Mouse (Mus musculus) heart, embryonic 11.5 days (tissue): ENCODE data around the gene Csk. TPM values are rescaled to one million over a fixed set of nuclear protein-coding genes. Genes with fewer than 3 reads are reported as not detected.
A peak's percentile ranks its signal among the peaks of the same experiment; 100 is the strongest.

Experiments used
- ATAC-seq: fragments of 200-750 bp; cut with Nextera tagmentation; replicated peaks from 2 replicates; pipeline ENCODE4 v1.8.0; 2017; ENCODE audit warnings: moderate library complexity; ENCODE audit not compliant: insufficient number of reproducible peaks, low FRiP score, low TSS enrichment
- H3K27ac ChIP-seq: fragments of 300-500 bp; sonication (generic); 2 replicates; pipeline ENCODE4 v1.5.1; 2014; ENCODE audit warnings: mild to moderate bottlenecking, low read depth, low read length
- H3K27me3 ChIP-seq: fragments of 300-500 bp; sonication (generic); 2 replicates; pipeline ENCODE4 v1.6.1; 2014; ENCODE audit warnings: mild to moderate bottlenecking, low read length, mixed read lengths; ENCODE audit not compliant: control insufficient read depth, insufficient read depth
- H3K36me3 ChIP-seq: fragments of 300-500 bp; sonication (generic); 2 replicates; pipeline ENCODE4 v1.6.1; 2014; ENCODE audit warnings: mild to moderate bottlenecking, low read length, moderate library complexity, mixed read lengths; ENCODE audit not compliant: control insufficient read depth, insufficient read depth
- H3K4me1 ChIP-seq: fragments of 300-500 bp; sonication (generic); 2 replicates; pipeline ENCODE4 v1.6.1; 2014; ENCODE audit warnings: low read length; ENCODE audit not compliant: control insufficient read depth, insufficient read depth
- H3K4me2 ChIP-seq: fragments of 300-500 bp; sonication (generic); 2 replicates; pipeline ENCODE4 v1.6.1; 2014; ENCODE audit warnings: mild to moderate bottlenecking, moderate library complexity
- H3K4me3 ChIP-seq: fragments of 300-500 bp; sonication (generic); 2 replicates; pipeline ENCODE4 v1.5.1; 2014; ENCODE audit warnings: low read depth, low read length
- H3K9ac ChIP-seq: fragments of 300-500 bp; sonication (generic); 2 replicates; pipeline ENCODE4 v1.6.1; 2014; ENCODE audit warnings: mild to moderate bottlenecking, low read depth, low read length, moderate library complexity
- H3K9me3 ChIP-seq: fragments of 300-500 bp; sonication (generic); replicated peaks from 2 replicates; pipeline ENCODE4 v1.6.1; 2016; ENCODE audit warnings: low read length; ENCODE audit not compliant: control insufficient read depth
- WGBS: fragments of 180-500 bp; shearing (Covaris S2); extraction: QIAGEN DNeasy Blood & Tissue Kit; methylation state at CpG from one replicate; pipeline ENCODE4 v1.1.7; 2014; ENCODE audit not compliant: insufficient replicate concordance; 5-methylcytosine and 5-hydroxymethylcytosine counted together
- polyA plus RNA-seq: library from polyadenylated mRNA; unstranded; fragments of >200 nt; fragmentation: Nextera tagmentation; extraction: Ambion mirVana; gene quantifications from 2 replicates; pipeline ENCODE4 v1.2.1, GENCODE M21; 2014

Csk gene
- polyA plus RNA-seq: 15.9 and 18.6 TPM in 2 replicates

DNA sequence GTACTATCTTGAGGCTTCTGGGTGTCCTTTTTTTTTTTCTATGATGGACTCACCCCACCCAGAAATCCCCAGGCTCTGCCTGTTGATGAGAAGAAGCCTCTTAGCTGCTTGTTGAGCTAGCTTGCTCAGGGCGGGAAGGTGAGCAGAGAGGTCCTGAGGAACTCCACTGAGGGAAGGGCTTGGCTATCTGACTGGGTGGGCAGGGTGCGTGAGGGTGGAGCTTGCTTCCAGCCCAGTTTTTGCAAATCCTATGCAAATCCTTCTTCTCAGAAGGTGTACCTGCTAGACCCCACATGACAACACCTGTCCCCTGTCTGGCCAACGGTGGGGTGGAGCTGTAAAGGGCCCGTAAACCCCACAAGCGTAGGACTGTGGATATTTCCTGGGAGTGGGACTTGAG, at the start of gene Csk:
Gene Csk, minus strand, starts transcription at position 349 of the 400 bp plus-strand sequence.
- Histone ChIP-seq H3K27ac (no peak within 1 kb of the TSS), H3K4me1 (peaks cover 13% of the 10 kb centered on the region; the same call in 1 of the 2 replicates), H3K9me3 (no peaks in the 10 kb centered on the region), H3K4me2 (no peak within 1 kb of the TSS), H3K9ac (peak within 1 kb of the TSS; percentile 43; the same call in 1 of the 2 replicates), H3K4me3 (no peak within 1 kb of the TSS), H3K36me3 (no peaks in the 10 kb centered on the region), H3K27me3 (peaks cover 20% of the 10 kb centered on the region)
- WGBS: 42% methylated on average over 5 of the region's 5 CpGs
- ATAC-seq: no peak

DNA sequence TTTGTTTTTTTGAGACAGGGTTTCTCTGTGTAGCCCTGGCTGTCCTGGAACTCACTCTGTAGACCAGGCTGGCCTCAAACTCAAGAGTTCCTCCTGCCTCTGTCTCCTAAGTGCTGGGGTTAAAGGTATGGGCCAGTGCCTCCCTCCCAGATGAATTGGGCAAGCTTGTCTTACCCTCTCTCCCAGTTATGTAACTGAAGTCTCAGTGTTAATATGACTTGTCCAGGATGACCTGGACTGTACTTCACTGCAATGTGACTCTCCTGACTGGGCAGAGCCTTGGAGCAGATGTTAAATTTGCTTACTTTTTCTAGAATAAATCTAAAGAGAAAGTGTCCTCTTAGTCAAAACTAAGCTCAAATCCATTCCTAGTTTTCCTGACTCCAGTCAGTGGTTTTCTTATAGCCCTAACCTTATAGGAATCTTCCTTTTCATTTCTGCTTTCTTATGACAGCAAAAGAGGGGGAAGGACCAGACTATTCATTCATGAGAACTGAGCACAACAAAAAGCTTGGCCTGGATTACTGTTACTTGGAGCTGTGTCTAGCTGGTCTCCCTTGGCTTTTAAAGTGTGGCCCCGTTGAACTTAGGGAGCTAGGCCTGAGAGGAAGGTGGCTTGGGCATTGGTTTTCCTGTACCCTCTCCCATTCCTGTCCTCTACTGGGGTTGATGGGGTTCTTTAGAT, 45.2 kb upstream of the Csk start:
- H3K9ac ChIP-seq: no peak overlapping the region
- no peaks in the 10 kb centered on the region for H3K36me3 ChIP-seq
- ATAC-seq: no peak
- peaks cover 8% of the 10 kb centered on the region; the same call in 1 of the 2 replicates for H3K4me1 ChIP-seq
- peaks cover 26% of the 10 kb centered on the region for H3K27me3 ChIP-seq
- no peaks in the 10 kb centered on the region for H3K9me3 ChIP-seq
- 67% methylated on average over 1 of the region's 1 CpGs for WGBS
- no peak overlapping the region for H3K4me3 ChIP-seq
- no peak overlapping the region for H3K27ac ChIP-seq
- H3K4me2 ChIP-seq: no peak overlapping the region

DNA sequence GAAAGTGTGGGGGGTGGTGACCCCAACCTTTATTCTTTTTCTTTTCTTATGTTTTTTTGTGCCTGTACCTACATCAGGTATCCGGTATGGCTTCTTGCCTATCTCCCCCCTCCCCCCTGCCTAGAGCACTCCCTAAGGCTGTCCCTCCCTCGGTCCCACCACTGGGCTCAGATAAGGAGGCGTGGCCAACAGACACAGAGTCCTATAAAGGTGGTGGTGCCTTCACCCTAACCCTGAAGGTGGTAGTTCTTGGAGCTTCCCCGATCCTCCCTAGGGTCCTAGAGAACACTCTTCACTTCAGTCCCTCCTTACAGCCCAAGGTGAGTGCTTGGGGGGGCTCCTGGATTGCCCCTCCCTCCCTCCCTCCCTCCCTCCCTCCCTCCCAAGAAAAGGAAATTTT, 43.9 kb upstream of the Csk start:
- Histone ChIP-seq H3K4me3 (no peak overlapping the region), H3K4me1 (peaks cover 8% of the 10 kb centered on the region; the same call in 1 of the 2 replicates), H3K9ac (no peak overlapping the region), H3K4me2 (peak overlapping the region; percentile 83), H3K9me3 (no peaks in the 10 kb centered on the region), H3K27me3 (peaks cover 26% of the 10 kb centered on the region), H3K27ac (no peak overlapping the region), H3K36me3 (no peaks in the 10 kb centered on the region)
- ATAC-seq: 0 out of 2 replicates have a peak, but pooled peaks have one; percentile 14
- WGBS: 8% methylated on average over 4 of the region's 4 CpGs

DNA sequence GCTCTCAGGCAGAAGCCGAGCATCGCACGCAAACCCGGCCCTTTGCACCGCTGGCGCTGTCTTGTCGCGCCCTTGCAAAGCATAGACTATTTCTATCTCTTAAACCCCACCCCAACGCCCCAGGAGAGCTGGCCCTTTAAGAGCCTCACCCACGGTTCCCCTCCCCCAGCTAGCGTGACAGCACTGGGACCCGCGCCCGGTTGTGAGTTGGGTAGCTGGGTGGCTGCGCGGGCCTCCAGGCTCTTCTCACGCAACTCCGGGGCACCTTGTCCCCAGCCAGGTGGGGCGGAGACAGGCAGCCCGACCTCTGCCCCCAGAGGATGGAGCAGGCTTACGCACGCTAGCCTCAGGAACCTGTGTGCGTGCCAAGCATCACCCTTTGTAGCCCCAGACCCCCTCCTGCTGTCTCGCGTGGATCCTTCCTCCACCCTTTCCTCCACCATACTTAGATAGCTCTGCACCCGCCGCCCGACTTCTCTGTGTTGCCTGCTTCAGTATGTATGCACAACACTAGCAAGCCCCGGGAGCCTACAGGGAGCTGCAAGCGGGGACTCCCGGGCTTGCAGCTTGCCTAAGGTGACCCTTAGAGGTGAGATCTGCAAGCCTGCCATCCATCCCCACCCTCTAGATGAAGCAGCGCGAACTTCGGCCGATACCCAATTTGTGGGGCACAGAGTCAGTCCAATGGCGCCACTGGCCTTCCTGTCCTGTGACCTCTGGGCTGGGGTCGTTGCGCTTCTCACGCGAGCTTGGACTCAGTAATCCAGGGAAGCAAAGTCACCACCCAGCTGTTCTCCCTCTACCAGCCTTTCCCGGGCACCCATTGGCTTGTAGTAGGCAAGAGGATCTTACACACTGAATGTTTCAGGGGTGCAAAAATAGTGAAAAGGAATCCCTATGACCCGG, 43.2 kb upstream of the Csk start:
- H3K36me3 ChIP-seq: no peaks in the 10 kb centered on the region
- peak overlapping the region; percentile 50 for H3K4me3 ChIP-seq
- WGBS: 1% methylated on average over 42 of the region's 42 CpGs
- no peaks in the 10 kb centered on the region for H3K9me3 ChIP-seq
- no peak overlapping the region for H3K27ac ChIP-seq
- H3K4me1 ChIP-seq: peaks cover 8% of the 10 kb centered on the region; the same call in 1 of the 2 replicates
- peaks cover 26% of the 10 kb centered on the region for H3K27me3 ChIP-seq
- peak overlapping the region; percentile 83 for H3K4me2 ChIP-seq
- ATAC-seq: no peak
- peak overlapping the region; percentile 39 for H3K9ac ChIP-seq

DNA sequence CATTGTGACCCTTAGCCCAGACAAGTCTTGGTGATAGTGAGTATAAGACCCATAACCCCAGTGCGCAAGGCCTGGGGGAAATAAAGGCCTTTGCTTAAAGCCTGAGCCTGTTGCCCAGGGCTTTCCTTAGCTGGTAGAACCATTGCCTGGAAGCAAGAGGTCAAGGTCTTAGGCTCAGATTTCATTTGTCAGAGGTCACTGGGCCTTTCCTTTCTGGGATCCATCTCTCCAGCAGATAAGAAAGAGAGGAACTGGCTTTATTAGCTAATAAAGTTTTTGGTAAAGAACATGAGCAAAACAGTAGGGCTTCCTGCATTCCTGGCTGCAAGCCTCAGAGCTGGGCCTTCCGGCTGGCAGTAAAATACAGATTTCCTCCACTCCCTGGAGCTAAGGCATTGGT, 40.7 kb upstream of the Csk start:
- H3K4me3 ChIP-seq: no peak overlapping the region

DNA sequence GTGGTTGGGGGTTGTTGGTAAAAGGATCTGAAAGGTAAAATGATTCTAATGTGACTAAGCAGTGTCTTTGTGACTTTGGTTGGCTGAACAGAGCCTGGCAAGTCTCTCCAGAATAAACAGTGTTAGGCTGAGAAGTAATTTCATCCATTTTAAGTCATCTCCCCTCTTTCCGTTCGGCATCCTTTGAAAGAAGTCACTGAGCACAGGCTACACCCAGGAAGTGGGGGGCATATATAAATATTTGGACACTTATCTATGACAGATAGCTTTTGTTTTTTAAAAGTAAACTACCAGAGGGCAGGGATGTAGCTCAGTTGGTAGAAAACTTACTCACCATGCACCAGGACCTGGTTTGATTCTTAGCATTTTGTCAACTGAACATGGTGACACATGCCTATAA, 35.2 kb upstream of the Csk start:
- no peak overlapping the region for H3K4me2 ChIP-seq
- no peak overlapping the region for H3K27ac ChIP-seq
- H3K9me3 ChIP-seq: no peaks in the 10 kb centered on the region
- ATAC-seq: no peak
- 72% methylated on average over 2 of the region's 2 CpGs for WGBS
- no peaks in the 10 kb centered on the region for H3K4me1 ChIP-seq
- no peaks in the 10 kb centered on the region for H3K27me3 ChIP-seq
- no peak overlapping the region for H3K9ac ChIP-seq
- no peak overlapping the region for H3K4me3 ChIP-seq
- no peaks in the 10 kb centered on the region for H3K36me3 ChIP-seq

More for the DNA sequence above, 40.7 kb upstream of the Csk start:
- Histone ChIP-seq H3K9me3 (no peaks in the 10 kb centered on the region), H3K4me1 (peaks cover 8% of the 10 kb centered on the region; the same call in 1 of the 2 replicates), H3K27me3 (peaks cover 26% of the 10 kb centered on the region), H3K9ac (no peak overlapping the region), H3K27ac (no peak overlapping the region), H3K36me3 (no peaks in the 10 kb centered on the region), H3K4me2 (no peak overlapping the region)
- 79% methylated on average over 2 of the region's 2 CpGs for WGBS
- no peak for ATAC-seq

DNA sequence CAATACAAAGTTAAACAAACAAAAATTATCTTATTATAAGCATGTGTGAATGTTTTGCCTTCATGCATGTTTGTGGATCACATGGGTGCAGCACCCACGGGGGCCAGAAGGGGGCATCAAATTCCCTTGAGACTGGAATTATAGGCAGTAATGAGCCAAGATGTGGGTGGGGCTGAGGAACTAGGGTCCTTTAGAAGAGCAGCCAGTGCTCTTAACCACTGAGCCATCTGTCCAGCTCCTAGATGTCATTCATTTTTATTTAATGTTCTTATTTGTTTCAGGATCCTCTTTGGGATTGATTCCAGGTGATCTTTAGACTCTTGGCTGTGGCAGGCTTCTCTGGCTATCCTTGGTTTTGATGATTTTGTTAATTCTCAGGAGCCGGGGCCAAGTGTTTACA, 34.7 kb upstream of the Csk start:
- H3K9me3 ChIP-seq: no peaks in the 10 kb centered on the region
- WGBS: 50% methylated on average over 2 of the region's 2 CpGs
- no peak overlapping the region for H3K27ac ChIP-seq
- no peak overlapping the region for H3K9ac ChIP-seq
- H3K36me3 ChIP-seq: no peaks in the 10 kb centered on the region
- no peaks in the 10 kb centered on the region for H3K4me1 ChIP-seq
- H3K27me3 ChIP-seq: no peaks in the 10 kb centered on the region
- H3K4me3 ChIP-seq: no peak overlapping the region
- H3K4me2 ChIP-seq: no peak overlapping the region
- ATAC-seq: no peak

DNA sequence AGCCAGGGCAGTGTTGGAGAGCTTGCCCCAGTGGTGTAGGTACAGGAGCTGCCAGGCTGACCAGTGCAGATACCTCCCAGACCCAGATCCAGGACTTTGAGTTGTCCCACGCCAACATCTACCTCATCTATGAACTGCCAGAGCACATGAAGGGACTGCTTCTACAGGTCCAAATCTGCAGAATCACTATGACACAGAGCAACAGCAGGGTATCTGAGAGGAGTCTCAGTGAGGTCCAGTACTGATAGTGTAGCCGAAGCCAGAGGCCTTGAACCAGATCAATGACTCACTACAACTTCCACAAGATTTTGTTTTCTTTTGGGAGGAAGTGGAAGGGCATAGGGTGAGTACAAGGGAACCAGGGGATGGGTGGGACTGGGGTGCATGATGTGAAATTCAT, 34.3 kb upstream of the Csk start, which contains the start of gene Cyp1a1:
Gene Cyp1a1, plus strand, starts transcription at position 178 of the 400 bp plus-strand sequence.
- ATAC-seq: no peak
- no peaks in the 10 kb centered on the region for H3K36me3 ChIP-seq
- no peak within 1 kb of the TSS for H3K9ac ChIP-seq
- H3K4me2 ChIP-seq: no peak within 1 kb of the TSS
- no peak within 1 kb of the TSS for H3K4me3 ChIP-seq
- H3K27me3 ChIP-seq: no peaks in the 10 kb centered on the region
- H3K9me3 ChIP-seq: no peaks in the 10 kb centered on the region
- H3K27ac ChIP-seq: no peak within 1 kb of the TSS
- no peaks in the 10 kb centered on the region for H3K4me1 ChIP-seq
- 74% methylated on average over 2 of the region's 2 CpGs for WGBS
